Mouse (Mus musculus) embryonic fibroblast, embryonic 13.5 days (primary cell): ENCODE data around the gene Rpl28.

Source experiments
- CTCF ChIP-seq: IDR thresholded peaks from 2 replicates; pipeline ENCODE4 v1.5.1; 2011; ENCODE audit warnings: mild to moderate bottlenecking, control low read depth, low read length, moderate library complexity, borderline replicate concordance; ENCODE audit not compliant: insufficient read depth
- POLR2A ChIP-seq: IDR thresholded peaks from 2 replicates; pipeline ENCODE4 v1.6.1; 2011; ENCODE audit warnings: low read depth, mild to moderate bottlenecking, control low read depth, low read length, moderate library complexity

- TF ChIP-seq CTCF: no peak
- no peak for TF ChIP-seq POLR2A
Measured at GRCm38 (mm10) chr7:4793674-4794073, 1.0 kb downstream of the Rpl28 start.
